Mouse (Mus musculus): Measurements from ENCODE around the gene Bmp2.

The Bmp2 gene

GRCm38 (mm10) chr2:133552031-133552841, at the start of gene Bmp2:
Gene Bmp2 (plus strand): TSS chr2:133552159.
- DNase-seq (ENCODE audit: low read depth, low spot score), result peak; percentile 1

DNA sequence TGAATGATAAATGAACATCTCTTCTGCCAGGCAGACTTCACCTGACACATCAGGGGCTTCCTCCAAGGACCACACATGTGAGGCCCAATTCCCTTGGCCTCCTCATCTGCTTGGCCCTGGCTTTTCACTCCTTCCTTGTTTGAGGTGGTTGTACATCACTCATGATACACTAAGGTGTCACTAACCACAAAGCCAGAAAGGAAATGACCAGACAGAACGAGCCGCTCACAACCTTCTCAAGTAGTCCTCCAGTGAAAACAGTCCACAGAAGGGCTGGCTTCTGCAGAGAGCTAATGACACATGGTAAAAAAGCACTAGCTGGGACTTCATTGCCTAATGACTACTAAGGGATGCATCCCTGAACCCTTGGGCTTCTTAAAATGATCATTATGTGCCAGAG, 46.3 kb upstream of the Bmp2 start:
- no peak for DNase-seq (ENCODE audit: low read depth, low spot score)

DNA sequence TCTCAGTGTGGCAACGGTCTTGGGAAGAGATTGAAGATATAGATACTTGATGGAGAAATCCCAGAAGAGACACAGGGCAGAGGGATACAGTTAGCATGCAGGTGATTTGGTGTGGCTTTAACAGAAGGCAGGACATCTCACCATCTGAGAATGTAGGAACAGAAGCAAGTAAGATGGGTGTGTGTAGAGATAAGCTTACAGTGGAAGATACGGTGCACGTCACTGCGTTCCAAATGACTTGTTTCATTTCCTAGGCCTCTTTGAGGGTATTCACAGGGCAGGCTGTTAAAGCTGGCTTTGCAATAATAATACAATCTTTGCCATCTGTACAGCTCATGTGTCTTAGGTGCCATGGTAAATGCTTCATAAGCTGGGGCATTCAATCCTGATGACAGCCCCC, 44.9 kb upstream of the Bmp2 start:
- DNase-seq (ENCODE audit: low read depth, low spot score), result no peak

DNA sequence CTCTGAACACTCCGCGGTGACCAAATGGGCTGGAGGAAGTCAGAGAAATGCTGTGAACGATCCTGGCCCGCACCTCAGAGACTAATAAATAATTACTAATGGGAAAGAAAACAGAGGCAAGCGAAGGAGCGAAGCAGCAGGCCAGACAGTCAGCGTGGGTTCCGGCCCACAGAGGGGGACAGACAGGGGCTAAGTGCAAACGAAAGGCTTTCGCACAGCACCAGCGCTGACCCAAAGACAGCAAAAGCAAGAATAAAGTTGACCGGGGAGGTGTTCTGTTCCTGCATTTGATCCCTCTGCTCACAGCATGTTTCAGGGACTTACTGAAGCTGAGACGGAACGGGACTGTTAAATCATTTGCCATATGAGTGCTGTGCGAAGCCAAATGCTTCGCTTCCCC, 42.8 kb upstream of the Bmp2 start:
- no peak for DNase-seq (ENCODE audit: low read depth, low spot score)

DNA sequence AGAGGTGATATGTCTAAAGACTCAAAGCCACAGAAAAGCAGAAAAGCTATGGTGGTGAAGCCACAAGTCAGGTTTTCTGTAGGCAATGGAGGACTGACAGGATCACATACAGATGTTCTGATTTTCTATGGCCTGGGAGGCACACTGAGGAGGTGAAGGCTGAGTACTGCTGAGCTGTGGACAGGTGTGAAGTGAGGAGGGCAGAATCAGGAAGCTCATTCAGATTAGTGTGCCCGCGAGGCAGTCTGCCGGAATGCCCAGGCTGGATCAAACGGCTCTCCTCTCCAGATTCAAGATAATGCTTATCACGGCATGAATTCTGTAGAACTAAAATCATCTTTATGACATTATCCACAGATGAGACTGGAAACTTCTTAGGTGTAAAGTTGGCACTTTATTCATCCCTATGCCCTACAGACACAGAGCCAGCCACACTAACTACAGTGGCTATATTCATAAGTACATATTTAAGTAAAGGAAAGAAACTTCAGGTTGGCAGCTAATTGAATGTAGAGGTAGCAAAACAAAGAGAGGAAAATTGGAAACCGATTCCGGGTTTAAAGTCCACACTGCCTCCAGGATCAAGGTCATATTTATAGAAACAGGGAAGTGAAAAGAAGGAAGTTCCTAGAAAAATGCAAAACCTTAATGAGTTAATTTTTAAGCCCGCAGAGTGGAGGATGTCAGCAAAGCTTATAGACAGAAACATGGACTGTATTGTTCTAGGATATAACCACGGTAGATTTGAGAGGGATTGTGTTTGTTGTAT, 40.8 kb upstream of the Bmp2 start:
- no peak for DNase-seq (ENCODE audit: low read depth, low spot score)

DNA sequence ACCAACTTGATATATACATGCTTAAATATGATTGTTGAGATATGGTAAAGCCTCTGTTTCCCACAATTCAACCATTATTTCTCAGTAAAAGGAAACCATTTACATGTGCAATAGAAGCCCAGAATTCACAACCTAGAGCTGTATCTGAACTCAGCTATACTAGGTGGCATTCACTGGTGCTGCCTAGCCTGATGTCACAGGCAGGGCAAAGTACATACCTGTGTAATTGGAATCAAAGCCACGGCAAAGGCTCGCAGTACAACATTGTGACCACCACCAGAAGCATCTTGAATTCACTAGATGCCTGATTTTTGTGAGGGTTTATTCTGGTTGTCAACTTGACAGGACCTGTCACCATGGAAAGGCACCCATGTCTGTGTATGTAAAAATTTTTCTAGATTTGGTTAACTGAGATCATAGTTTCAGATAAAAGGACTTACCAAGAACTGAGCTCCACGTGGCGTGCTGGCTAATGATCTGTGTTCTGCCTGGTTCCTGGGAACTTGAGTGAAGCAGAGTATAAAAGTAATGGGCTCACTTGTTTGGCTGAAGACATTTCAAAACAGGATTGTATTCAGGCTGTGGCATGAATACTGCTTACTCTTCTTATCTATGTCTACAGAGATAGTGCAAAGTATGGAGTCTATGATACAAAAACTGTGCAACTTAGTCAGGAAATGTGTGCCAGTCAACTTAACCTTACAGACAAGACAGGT, 35.5 kb upstream of the Bmp2 start:
- DNase-seq (ENCODE audit: low read depth, low spot score), result no peak

- no peak for DNase-seq (ENCODE audit: low read depth, low spot score)
Observed at GRCm38 (mm10) chr2:133517867-133518266, 34.1 kb upstream of the Bmp2 start.

- no peak for DNase-seq (ENCODE audit: low read depth, low spot score)
Observed at GRCm38 (mm10) chr2:133521193-133521592, 30.8 kb upstream of the Bmp2 start.

GRCm38 (mm10) chr2:133522121-133522520, 29.8 kb upstream of the Bmp2 start:
- DNase-seq (ENCODE audit: low read depth, low spot score), result no peak

GRCm38 (mm10) chr2:133525621-133526181, 26.3 kb upstream of the Bmp2 start:
- no peak for DNase-seq (ENCODE audit: low read depth, low spot score)

DNA sequence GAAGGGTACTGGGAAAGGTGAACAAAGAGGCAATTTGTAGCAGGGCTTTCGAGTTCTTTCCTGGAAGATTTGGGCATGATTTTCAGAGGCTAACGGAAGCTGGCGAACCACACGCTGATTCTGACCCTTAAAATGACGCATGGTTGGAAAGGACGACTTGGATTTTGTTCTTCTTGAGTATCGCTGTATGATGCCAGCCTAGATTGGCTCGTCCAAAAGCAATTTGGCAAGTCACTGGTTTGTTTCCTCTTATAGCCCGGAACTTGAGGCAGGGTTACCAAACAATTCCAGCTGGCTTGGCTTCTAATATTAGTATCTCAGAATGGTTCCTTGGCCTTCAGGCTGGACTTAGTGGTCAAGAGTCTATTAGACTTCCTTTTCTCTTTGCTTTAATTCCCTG, 22.6 kb upstream of the Bmp2 start:
- DNase-seq (ENCODE audit: low read depth, low spot score), result no peak

DNA sequence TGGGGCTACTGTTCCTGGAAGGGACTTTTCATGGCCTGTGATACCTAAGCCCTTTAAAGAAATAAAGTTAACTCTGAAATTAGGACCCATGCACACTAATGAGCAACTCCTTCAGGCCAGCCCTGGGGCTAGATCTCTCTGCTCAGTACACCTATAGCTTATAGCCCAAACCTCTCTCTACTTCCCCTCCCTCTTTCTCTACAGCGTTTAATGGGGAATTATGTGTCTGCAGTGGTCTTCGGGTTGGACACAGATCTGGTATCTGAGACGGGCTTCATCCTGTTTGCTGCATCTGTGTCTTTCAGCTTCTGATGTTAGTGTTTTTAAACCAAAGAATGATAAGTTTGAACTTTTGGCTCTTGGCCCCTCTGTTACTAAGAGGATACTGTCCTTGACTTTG, 18.9 kb upstream of the Bmp2 start:
- DNase-seq (ENCODE audit: low read depth, low spot score), result no peak

DNA sequence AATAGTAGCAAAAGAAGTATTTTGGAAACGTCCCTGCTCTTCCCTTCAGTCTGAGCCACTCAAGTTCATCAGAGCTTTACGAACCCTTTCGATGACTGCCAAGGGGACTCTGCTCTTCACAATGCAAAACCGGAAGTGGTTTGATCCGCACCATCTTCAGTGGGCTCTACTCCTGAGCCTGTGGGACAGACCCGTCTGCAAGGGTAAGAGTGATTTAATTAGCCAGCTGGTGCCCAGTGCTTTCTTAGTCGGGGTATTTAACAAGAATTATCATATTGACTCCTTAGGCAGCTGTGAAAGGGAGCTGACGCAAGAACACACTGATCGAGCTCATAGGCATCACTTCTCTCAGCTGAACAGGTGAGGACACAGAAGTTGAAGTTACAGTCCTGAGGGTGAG, 16.5 kb upstream of the Bmp2 start:
- DNase-seq (ENCODE audit: low read depth, low spot score), result no peak

DNA sequence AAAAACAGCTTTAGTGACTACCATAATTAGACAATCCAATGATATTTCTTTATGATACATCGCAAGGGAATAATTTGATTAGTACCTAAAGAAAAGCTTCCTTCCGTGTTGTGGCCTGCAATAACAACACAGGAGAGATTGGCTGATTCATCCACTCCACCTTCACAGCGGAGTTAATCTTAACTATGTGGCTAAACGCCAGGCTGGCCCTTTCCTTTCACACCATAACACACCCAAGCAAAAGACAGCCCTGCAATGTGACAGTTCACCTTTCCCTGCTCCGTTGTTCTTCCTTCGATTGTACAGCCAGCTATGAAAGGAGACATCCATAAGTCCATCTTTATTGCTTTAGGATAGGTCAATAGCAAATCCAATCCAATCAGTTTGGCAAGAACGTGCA, 15.1 kb upstream of the Bmp2 start:
- no peak for DNase-seq (ENCODE audit: low read depth, low spot score)

DNA sequence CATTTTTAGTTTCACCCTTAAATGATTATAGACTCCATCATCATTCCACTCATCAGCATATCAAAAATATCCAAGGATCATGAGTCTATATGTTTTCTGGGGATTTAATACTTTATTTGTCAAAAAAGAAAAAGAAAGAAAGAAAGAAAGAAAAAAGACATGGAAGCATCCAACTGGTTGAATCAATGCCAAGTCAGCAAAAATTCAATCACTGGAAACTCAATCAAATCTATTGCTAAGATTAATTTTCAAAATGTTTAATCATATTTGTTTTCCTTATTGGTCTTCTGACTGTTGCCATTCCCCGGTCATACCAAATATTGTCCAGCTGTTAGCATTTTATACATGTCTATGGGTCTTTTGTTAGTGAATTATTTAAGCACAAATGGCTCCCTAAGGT, 11.3 kb upstream of the Bmp2 start:
- no peak for DNase-seq (ENCODE audit: low read depth, low spot score)

DNA sequence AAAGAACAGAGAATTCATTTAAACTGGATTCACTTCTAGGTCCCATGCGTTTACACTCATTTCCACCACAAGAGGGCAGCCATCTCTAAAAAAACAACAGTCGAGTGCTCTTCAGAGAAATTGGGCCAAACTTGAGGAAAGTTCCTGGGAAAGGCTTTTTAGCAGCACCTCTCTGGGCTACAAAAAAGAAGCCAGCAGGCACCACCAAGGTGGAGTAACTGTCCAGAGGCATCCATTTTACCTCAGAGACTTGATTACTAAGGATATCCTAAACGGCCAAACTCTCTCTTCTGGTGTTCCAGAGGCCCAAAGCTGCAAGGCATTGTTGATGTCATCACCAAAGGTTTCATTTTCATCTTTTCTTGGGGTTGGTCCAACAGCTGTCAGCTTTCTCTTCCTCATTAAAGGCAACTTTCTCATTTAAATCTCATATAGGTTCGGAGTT, 1.7 kb upstream of the Bmp2 start:
- peak; percentile 3 for DNase-seq (ENCODE audit: low read depth, low spot score)

DNA sequence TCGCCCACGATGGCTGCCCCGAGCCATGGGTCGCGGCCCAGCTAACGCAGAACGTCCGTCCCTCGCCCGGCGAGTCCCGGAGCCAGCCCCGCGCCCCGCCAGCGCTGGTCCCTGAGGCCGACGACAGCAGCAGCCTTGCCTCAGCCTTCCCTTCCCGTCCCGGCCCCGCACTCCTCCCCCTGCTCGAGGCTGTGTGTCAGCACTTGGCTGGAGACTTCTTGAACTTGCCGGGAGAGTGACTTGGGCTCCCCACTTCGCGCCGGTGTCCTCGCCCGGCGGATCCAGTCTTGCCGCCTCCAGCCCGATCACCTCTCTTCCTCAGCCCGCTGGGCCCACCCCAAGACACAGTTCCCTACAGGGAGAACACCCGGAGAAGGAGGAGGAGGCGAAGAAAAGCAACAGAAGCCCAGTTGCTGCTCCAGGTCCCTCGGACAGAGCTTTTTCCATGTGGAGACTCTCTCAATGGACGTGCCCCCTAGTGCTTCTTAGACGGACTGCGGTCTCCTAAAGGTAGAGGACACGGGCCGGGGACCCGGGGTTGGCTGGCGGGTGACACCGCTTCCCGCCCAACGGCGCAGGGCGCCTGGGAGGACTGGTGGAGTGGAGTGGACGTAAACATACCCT, 995 bp downstream of the Bmp2 start:
- no peak for DNase-seq (ENCODE audit: low read depth, low spot score)

DNA sequence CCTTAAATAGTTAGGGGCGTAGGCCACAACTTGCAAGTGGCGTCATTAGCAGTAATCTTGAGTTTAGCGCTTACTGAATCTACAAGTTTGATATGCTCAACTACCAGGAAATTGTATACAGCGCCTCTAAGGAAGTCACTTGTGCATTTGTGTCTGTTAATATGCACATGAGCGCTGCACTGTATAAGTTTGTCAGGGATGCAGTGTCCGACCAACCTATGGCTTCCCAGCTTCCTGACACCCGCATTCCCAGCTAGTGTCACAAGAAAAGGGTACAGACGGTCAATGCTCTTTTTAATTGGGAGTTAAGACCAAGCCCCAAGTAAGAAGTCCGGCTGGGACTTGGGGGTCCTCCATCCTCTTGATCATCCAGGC, 1.9 kb downstream of the Bmp2 start:
- DNase-seq (ENCODE audit: low read depth, low spot score), result no peak

- no peak for DNase-seq (ENCODE audit: low read depth, low spot score)
Observed at GRCm38 (mm10) chr2:133554286-133555021, 2.5 kb downstream of the Bmp2 start.

DNA sequence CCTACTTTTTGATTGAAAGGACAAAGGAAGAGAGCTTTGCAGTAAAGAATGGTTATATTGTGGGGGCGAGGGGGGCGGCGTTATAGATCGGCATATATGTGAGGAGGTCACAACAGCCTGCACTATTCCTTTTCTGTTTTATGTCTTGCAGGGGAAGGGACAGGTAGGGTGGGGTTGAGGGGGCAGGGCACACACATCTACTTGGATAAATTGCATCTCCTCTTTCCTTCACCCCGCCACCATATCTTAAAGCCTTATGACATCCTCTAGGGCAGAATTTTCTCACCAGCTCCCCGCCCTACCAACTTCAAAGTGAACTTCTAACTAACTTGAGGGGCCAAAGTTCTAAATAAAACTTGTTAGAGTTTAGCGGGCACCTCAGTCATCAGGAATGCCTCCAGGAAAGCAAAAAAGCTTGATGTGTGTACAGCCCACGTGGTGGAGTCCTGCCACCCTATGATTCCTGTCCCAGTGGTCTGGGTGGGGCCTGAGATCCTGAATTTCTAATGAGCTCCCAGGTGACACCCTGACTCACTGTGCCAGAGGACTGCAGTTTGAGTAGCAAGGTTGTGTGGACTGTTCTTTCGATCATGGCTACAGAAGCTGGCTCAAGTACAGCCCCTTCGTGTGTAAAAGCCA, 12.4 kb downstream of the Bmp2 start:
- no peak for DNase-seq (ENCODE audit: low read depth, low spot score)

Data from CD4-positive, CD25-positive, alpha-beta regulatory T cell, adult 2 months (primary cell).